Mouse (Mus musculus): ENCODE results near the gene AI854703. TPM values are rescaled to one million over a fixed set of nuclear protein-coding genes. Genes with fewer than 3 reads are reported as not detected.

AI854703 gene
- total RNA-seq (2021): 10 to 100 TPM; 12.5 to 13.7 TPM
- long read RNA-seq, experiment 1, partial matches to known transcripts: 7 of 16 reads
- long read RNA-seq, experiment 1, other reads (novel, unspliced or antisense): 7 of 16 reads
- long read RNA-seq, experiment 2, transcript AI854703-201 (4 exons, 3,517 nt): major isoform, 5 of 36 reads
- long read RNA-seq, experiment 2, partial matches to known transcripts: 23 of 36 reads
- long read RNA-seq, experiment 2, other reads (novel, unspliced or antisense): 8 of 36 reads

DNA sequence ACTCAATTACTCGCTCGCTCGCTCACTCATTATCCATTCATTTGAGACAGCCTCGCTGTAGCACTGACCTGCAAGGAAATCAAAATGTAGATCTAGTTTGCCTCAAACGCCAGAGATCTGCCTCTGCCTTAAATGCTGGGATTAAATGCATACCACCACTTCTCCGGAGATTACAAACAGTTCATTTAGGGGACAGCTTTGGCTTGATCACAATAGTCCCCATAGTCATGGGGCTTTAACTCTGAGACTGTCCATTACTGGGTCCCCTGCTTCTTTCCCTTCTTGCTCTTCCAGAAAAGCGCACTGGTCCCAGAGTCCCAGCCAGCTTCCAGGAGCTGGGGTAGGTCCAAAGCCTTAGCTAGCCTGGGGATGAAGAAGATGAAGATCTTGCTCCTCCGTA is at the start of gene AI854703:
Gene AI854703 (plus strand): TSS at position 301 of the 400 bp plus-strand sequence.
- no peak for DNase-seq (ENCODE audit: low spot score in 2 of 2)

DNA sequence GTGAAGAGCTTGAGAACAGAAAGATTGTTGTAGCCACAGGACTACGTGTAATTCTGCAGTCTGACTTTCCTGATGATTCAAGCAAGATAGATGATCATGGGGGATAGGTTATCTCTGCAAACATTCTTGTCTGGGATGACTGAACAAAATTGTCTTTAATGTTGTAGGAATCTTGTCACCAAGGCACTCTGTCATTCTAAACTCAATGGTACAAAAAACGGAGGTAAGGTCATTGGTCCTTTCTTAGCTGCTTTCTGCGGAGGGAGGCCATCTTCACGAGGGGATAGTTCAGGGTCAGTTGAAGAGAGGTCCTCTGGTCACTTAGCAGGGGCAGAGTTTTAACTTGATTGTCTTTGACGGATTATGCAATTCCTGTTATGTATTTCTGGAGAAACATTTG is 47.8 kb upstream of the AI854703 start:
- DNase-seq (ENCODE audit: low spot score in 2 of 2): no peak

DNA sequence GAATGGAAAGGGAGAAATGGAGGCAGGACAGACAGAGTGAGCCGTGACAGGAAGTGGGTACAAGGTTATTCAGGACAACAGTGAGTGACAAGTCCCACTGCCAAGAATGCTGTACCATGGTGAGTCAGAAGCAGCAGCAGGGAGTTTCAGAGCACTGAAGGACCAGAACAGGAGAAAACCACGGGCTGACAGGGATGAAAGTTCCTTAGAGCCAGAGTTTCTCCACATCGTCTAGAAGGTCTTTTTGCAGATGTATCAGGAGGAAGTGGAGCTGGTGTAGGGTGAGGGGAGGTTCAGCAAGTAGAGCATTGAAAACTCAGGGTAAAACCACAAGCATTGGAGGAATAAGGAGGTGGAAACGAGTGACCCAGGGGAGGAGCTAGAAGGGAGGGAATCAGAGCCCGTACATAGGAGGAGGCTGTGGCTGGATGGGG is 47.3 kb upstream of the AI854703 start:
- DNase-seq (ENCODE audit: low spot score in 2 of 2): no peak

DNA sequence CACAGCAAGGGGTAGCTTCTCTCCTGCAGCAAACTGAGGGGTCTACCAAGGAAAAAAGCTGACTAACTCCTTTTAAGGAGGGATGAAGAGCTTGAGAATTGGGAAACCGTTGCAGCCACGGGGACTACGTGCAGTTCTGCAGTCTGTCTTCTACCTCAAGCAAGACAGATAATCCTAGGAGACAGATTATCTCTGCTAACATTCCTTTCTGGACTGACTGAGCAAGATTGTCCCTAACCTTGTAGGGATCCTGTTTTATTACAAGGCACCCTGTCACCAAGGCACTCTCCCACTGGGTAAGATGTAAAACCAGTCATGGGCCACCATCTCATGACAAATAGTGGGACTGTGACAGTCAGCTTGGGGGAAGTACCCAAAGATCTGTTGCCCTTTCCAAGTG is 45.3 kb upstream of the AI854703 start:
- DNase-seq (ENCODE audit: low spot score in 2 of 2): no peak

DNA sequence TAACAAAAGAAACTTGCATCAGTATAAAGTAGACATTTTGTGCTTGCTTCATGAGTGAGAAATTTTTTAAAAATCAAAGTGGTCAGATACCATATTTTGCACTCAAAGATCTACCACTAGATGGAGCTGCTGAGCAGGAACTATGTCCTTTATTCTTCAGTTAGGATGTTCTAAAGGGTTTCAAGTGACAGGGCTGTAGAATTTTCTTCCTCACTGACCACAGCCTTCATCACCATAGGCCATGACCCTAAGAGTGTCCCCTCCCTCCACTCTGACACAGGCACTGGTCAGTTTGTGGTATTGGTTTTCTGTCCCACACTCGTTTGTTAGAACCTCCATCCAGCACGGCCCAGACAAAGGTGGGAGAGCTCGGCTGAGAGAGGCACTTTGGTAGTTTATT is 44.5 kb upstream of the AI854703 start:
- DNase-seq (ENCODE audit: low spot score in 2 of 2): peak in 1 of 2 experiments; percentile 76

DNA sequence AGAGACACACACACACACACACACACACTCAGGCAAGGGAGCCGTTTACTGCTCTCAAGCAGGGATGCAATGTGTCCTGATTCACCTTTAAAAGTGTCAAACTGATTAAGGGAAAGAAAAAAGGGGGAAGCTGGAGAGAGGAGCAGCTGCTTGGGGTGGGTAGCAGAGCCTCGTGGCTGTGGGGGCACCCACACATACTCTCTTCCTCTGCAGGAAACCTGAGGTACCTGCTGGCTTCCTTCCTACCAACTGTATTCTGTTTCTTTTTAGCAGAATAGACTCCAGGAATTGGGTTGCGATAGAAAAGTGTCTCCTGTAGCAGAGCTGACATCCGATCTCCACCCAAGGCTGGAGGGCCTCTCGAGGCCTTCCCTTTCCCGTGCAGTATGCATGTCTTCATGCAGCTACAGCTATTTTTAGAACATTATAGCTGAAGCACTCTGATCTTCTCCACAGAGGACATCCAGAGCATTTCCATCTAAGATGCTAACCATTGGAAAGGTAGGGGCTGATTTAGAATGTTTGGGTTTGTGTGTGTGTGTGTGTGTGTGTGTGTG is 37.3 kb upstream of the AI854703 start, which contains the start of gene Gm45021:
Gene Gm45021 (plus strand): TSS at position 417 of the 557 bp plus-strand sequence.
- no peak for DNase-seq (ENCODE audit: low spot score in 2 of 2)

DNA sequence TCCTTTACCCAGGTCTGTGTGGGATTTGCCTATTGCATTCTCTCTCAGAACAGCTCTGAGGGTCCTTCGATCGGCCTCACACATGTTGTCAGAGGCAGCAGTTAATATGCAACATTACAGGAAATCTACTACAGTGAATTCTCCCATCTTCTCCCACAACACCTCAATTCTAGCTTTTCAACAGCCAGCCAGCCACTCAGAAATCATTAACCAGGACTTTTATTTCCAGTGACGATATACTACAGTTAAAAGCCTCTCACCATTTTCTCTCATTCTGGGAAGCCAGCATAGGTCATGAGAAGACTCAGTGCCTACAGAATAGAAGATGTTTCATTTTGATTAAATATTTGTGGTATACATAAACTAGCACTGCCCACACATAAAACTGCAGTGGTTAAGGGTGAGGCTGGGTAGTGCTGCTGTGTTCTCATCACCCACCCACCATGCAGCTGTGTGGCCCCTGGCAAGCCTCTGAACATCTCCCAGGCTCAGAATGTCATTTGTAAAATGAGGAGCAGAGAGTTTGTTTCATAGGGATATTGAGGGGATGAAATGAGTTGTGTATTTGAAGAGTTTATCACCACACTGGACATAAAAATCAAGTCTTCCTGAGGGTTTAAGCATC is 35.2 kb upstream of the AI854703 start:
- DNase-seq (ENCODE audit: low spot score in 2 of 2): no peak

DNA sequence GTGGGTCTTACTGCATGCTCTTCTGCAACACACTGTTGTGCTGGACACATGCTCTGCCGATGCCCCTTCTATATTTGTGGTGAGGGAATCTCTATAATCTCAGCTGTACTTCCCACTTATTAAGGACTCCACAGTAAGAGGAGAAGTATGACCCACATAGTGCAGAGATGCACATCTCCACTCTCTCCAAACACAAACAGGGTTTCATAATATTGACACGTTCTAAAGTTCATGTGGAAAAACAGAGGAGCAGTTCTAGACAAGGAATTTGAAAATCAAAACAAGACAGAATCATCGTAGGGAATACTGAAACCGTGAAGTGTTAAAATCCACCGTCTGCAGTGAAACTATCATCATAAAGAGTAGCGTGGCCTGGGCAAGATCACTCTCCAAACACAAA is 34.7 kb upstream of the AI854703 start:
- no peak for DNase-seq (ENCODE audit: low spot score in 2 of 2)

DNA sequence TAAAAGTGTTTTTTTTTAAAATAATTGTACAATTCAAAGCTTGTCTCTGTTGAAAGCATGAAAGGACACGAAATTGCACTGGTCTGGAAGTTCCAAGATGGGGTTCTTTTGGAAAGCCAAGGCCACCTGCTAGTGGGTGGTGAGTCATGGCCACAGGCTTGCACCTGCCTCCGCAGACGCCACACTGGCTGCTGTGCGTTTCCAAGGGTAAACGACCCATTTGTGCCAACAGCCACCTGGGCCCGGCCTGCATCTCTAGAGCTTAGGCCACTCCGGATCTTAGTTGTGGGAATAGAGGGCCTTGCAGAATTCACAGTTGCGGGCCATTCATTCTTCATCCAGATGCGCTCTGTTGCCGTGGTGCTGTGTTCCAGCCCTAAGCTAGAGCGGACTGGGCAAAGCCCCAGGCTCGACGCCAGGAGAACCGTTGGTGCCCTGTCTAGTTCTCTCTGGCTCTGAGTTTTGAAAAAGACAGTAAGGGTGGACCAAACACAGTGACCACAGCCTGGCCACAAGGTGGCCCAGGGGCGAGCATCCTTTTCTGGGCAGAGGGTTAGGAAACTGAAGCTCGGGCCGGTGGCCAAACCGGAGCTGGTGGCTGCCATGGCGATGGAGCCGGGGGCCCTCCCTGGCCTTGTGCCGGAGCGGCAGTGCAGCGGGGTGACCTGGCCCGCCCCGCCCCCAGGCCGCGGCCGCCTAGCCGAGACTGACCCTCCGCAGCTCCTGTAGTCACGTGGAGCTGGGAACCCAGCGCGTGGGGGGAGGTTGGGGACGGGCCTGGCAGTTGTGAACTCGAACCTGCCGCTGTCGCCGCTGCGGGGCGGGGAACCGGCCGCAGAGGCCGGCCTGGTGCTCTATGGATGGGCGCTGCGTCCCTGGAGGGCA is 33.2 kb upstream of the AI854703 start, which contains the start of the genes Repin1 and Gm44965:
Gene Repin1 (plus strand): TSS at position 726 of the 885 bp plus-strand sequence.
Gene Gm44965 (plus strand): TSS at position 784 of the 885 bp plus-strand sequence.
- peak; percentile 91 to 92 for DNase-seq (ENCODE audit: low spot score in 2 of 2)

DNA sequence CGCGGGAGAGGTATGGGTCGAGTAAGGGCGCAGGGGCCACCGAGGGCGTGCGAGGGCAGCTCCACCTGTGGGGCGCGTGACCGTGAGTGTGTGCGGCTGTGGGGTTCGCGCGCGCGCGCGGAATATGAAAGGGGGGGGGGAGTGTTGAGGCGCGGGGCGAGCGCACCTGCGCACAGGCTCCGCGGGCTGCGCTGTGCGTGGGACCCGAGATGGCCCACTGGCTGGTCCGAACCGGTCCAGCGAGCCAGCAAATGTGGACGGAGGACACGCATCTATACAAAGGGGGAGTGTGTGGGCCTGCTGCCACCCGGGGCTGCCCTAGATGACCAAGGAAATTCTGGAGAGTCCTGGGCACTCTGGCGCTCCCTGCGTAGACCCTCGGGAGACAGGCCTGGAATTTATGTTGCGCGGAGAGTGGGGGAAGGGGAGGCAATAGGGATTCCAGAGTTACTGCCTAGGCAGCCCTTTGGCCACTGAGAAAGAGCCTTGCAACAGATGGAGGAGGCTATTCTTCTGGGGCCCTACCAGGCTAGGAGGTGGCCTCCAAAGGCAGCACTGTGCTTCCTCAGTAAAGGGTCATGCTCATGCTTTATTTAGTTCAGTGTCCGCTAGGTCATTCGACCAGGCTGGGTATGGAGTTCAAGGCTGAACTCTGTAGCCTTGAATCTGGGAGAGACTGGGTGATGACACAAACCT is 32.4 kb upstream of the AI854703 start:
- DNase-seq (ENCODE audit: low spot score in 2 of 2): peak; percentile 60 to 61

DNA sequence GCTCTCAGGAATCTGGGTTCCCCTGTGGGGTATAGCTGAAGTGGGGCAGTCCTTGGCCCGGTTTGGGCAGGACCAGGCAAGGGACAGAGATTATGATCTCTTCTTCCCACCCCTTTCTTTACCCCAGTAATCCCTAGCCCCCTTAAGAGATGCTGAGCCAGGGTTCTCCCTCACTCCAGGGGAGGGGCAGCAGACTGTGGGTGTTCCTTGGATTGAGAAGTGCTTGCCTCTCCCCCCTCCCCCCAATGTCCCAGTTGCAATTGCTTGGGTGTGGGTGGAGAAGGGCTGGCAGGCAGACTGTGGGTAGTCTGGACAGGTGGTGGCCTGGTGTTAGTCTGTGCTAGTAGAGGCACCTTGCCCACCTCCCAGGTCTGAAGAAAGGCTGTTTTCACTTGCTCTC is 31.3 kb upstream of the AI854703 start:
- no peak for DNase-seq (ENCODE audit: low spot score in 2 of 2)

DNA sequence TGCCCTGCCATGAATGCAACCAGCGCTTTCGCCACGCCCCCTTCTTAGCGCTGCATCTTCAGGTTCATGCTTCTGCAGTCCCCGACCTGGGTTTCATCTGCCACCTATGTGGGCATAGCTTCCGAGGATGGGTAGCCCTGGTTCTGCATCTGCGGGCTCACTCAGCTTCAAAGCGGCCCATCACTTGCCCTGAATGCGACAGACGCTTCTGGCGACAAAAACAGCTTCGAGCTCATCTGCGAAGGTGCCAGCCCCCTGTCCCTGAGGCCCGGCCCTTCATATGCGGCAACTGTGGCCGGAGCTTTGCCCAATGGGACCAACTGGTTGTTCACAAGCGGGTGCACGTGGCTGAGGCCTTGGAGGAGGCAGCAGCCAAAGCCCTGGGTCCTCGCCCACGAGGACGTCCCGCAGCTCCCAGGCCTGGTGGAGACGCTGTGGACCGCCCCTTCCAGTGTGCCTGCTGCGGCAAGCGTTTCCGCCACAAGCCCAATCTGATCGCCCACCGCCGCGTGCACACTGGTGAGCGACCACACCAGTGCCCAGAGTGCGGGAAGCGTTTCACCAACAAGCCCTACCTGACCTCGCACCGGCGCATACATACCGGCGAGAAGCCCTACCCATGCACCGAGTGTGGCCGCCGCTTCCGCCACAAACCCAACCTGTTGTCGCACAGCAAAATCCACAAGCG is 29.9 kb upstream of the AI854703 start:
- DNase-seq (ENCODE audit: low spot score in 2 of 2): no peak

DNA sequence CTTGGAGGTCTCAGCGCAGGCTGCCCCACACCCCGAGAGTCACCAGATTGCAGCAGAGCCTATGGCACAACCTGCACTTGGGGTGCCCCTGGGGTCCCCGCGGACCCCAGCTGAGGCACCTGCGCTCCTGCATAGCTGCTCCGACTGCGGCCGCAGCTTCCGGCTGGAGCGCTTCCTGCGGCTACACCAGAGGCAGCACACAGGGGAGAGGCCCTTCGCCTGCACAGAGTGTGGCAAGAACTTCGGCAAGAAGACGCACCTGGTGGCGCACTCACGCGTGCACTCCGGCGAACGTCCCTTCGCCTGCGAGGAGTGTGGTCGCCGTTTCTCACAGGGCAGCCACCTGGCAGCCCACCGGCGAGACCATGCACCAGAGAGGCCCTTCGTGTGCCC is 29.3 kb upstream of the AI854703 start:
- DNase-seq (ENCODE audit: low spot score in 2 of 2): no peak

DNA sequence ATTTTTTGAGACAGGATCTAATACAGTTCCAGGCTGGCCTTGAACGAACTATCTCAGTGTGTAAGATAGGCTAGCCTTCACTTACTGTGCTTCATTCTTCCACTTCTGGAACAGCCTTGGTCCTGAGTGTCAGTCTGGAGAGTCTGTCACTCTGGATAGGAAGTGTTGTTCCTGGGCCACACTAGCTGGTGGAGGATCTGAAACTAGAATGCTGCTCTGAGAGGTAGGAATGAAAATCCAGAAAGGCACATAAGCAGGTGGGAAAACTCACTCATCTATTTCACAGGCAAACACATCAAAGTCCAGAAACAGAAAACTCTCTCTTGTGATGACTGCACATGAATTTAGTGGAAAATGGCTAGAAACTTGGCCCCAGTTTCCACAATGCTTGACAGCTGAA is 26.0 kb upstream of the AI854703 start:
- DNase-seq (ENCODE audit: low spot score in 2 of 2): no peak

DNA sequence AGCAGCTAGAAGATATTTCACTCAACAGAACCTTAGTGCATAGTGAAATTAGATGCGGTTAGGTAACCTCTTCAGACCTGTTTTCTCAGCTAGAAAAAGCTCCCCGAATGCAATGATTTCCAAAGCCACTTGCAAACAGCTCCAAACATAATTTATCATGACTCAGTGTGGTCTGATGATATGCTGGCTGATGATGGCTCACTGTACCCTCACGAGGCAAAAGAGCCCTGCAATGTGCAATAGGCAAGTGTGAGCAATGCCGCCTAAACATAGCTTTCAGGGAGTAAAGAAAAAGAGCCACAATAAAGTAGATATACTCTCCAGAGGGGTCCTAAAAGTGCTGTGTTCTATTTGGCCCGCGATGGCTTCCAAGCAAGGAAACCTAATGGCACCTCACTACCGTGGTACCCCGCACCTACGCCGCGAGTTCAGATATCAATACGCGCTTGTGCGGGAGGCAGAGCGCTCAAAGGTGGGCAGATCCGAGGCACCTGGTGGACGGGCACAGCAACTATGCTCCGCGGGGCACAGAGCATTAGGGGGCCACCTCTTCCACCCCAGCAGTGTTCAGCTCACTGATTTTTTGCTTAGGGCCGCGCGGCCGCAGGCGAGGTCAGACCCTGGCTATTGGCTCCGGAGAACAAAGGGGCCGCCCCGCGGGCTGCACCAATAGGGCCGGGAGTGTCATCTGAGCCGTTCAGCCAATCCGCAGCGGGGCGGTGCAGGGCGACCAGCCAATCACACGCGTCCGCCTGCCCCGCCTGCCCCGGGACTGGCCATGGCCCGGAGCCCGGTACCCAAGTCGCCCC is 25.1 kb upstream of the AI854703 start, which contains the start of gene Zfp775:
Gene Zfp775 (plus strand): TSS at position 793 of the 809 bp plus-strand sequence.
- DNase-seq (ENCODE audit: low spot score in 2 of 2): peak; percentile 96 to 97

DNA sequence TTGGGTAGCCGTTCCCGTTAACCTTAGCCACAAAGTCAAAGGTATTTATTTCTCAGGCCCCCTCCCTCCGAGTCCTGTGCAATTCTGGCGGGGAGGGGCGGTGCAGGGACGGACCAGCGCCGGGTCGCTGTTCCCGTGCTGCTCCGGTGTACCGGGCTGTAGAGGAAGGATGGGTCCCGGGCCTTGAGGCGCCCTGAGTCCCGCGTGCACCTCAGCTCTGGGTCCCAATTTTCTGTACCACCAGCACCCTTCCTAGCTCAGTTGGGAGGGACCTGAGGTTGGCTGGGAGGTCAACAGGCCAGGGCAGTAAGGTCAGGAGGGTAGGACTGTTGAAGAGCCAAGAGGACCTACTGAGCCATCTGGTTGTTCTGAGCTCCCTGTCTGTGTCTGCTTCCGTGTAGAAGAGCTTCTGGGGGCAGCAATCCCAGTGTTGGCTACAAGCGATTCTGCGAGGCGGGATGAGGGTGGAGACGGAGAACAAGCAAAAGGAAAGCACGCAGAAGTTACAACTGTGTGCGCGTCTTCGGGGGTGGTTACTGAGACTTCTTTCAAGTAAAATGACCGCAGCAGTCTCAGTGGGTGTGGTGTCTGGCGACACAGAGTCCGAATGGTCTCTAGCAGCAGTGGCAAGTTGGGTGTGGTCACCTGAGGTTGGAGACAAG is 24.4 kb upstream of the AI854703 start:
- peak in 1 of 2 experiments; percentile 42 for DNase-seq (ENCODE audit: low spot score in 2 of 2)

DNA sequence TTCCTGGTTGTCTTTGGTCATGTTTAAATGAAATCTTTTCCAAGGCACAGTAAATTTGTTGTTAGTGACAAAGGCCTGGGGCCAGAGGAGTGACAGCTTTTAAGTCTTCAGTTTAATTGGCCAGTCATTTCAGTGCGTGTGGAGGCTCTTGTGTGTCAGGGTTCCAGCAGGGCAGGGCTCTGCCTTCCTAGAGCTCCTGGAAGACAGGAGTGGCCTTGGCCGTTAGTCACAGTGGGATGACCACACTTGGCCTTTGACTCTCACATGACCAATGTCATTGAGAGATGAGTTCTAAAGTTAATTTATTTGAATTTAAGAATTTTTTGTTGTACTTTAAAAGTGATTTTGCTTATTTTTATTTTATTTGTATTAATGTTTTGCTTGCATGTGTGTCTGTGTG is 18.4 kb upstream of the AI854703 start:
- no peak for DNase-seq (ENCODE audit: low spot score in 2 of 2)

DNA sequence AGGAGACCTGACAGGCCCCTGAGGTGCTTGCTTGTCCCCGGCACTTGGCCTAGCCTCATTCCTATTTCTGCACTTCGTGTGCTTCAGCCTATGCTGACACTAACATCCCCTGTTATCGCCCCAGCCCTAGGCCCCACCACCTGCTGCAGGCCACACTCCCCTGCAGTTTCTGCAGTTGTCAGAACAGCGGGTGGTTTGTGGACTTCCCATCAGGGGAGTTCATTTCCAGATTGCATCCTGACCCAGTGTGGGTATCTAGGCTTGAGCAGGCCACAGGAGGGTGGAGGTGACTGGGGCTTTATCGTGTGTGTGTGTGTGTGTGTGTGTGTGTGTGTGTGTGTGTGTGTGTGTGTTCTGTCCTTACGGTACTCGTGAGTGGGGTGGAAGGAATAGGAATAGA is 17.1 kb upstream of the AI854703 start:
- DNase-seq (ENCODE audit: low spot score in 2 of 2): no peak

DNA sequence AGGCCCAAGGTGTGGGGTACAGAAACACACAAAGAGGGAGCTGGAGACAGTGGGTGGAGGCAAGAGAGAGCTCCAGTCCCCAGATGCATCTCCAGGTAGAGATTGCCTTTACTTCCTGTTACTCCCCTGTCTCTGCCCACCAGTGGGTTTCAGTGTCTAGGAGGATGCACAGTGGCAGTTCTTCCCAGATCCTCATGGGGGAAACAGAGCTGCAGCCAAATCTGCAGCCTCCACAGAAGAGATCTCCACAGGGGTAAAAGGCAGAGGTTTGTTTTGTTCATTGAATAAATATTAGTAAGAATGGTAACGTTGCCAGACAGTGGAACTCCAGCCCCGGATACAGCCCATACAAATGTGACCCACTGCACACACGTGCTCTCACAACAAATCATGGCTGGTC is 15.9 kb upstream of the AI854703 start:
- DNase-seq (ENCODE audit: low spot score in 2 of 2): no peak

Measured in layer of hippocampus, postnatal 14 days (tissue).